Mouse (Mus musculus) CH12.LX (cell line): Measurements from ENCODE around the gene Gng3.
"Not testable (repeated sequence)": the region's sequence is repeated elsewhere in the genome, so short reads cannot be mapped to it uniquely, and the experiment has no call there.

Source experiments
- CHD2 ChIP-seq: IDR thresholded peaks from 2 replicates; pipeline ENCODE4 v1.6.1; 2011; ENCODE audit warnings: low read length, improper control_type of control experiment
- CTCF ChIP-seq, 2 experiments: IDR thresholded peaks in 1 of 2; conservative IDR thresholded peaks in 1 of 2; 2 replicates each; pipeline ENCODE4 v1.5.1; 2011 to 2012; ENCODE audit warnings: low read depth in 2 of 2, low read length in 2 of 2, improper control_type of control experiment in 1 of 2, inconsistent platforms in 1 of 2, mild to moderate bottlenecking in 1 of 2, moderate library complexity in 1 of 2
- ELF1 ChIP-seq: IDR thresholded peaks from 2 replicates; pipeline ENCODE4 v1.6.1; 2014; ENCODE audit warnings: low read depth, mild to moderate bottlenecking, inconsistent platforms, low read length, improper control_type of control experiment
- EP300 ChIP-seq: IDR thresholded peaks from 2 replicates; pipeline ENCODE4 v1.6.1; 2011; ENCODE audit warnings: low read length, improper control_type of control experiment
- ETS1 ChIP-seq: conservative IDR thresholded peaks from 2 replicates; pipeline ENCODE4 v1.6.1; 2012; ENCODE audit warnings: low read depth, mild to moderate bottlenecking, inconsistent platforms, low read length, improper control_type of control experiment, moderate library complexity
- MAFK ChIP-seq: IDR thresholded peaks from 2 replicates; pipeline ENCODE4 v1.6.1; 2011; ENCODE audit warnings: low read length, improper control_type of control experiment; ENCODE audit not compliant: insufficient replicate concordance
- MAZ ChIP-seq: IDR thresholded peaks from 2 replicates; pipeline ENCODE4 v1.6.1; 2012; ENCODE audit warnings: low read depth, mild to moderate bottlenecking, inconsistent platforms, low read length, improper control_type of control experiment, moderate library complexity
- NELFE ChIP-seq: IDR thresholded peaks from 2 replicates; pipeline ENCODE4 v1.6.1; 2011; ENCODE audit warnings: low read depth, low read length, improper control_type of control experiment
- POLR2A ChIP-seq: IDR thresholded peaks from 2 replicates; pipeline ENCODE4 v1.6.1; 2011; ENCODE audit warnings: low read depth, mild to moderate bottlenecking, improper control_type of control experiment, low read length
- POLR2AphosphoS2 ChIP-seq: IDR thresholded peaks from 2 replicates; pipeline ENCODE4 v1.6.1; 2011; ENCODE audit warnings: low read depth, low read length, improper control_type of control experiment
- SMC3 ChIP-seq: IDR thresholded peaks from 2 replicates; pipeline ENCODE4 v1.6.1; 2011; ENCODE audit warnings: low read depth, low read length, improper control_type of control experiment
- USF2 ChIP-seq: conservative IDR thresholded peaks from 2 replicates; pipeline ENCODE4 v1.6.1; 2011; ENCODE audit warnings: low read depth, low read length, improper control_type of control experiment
- ZC3H11A ChIP-seq: IDR thresholded peaks from 2 replicates; pipeline ENCODE4 v1.6.1; 2012; ENCODE audit warnings: low read depth, mild to moderate bottlenecking, inconsistent platforms, low read length, improper control_type of control experiment

DNA sequence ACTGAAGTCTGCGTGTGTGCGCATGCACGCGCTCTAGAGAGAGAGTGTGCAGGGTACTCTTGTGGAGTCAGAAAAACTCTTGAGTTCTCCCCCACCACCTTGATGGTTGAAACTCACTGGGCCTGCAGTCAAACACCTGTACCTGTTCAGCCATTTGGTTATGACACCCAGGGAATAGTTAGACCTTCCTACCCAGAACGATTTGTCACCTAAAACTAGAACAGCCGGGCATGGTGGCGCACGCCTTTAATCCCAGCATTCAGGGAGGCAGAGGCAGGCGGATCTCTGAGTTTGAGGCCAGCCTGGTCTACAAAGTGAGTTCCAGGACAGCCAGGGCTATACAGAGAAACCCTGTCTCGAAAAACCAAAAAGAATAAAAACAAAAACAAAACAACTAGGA, 2.7 kb downstream of the Gng3 start:
- TF ChIP-seq CTCF (conservative IDR thresholded peaks at IDR 0.05 in 1 of 2, IDR thresholded peaks at IDR 0.05 in 1 of 2; ENCODE audit: low read depth in 2 of 2, low read length in 2 of 2); ETS1; CHD2; ELF1; EP300; POLR2A; POLR2AphosphoS2; MAFK; ZC3H11A; MAZ; SMC3; NELFE; USF2: not testable (repeated sequence)
